Mouse (Mus musculus) lung, postnatal 10 days (tissue): ENCODE results near the gene Arl4a.

Source experiments
- DNase-seq: peaks from one replicate; pipeline ENCODE4 v3.0.0; 2021

Gene Arl4a

GRCm38 (mm10) chr12:40037876-40038463 lies at the start of gene Arl4a:
Arl4a (minus strand) TSS chr12:40038025.
- peak; percentile 94 for DNase-seq

- no peak for DNase-seq
Observed at GRCm38 (mm10) chr12:40085731-40086322, 48.0 kb upstream of the Arl4a start.

- peak; percentile 1 for DNase-seq
Observed at GRCm38 (mm10) chr12:40082453-40083238, 44.8 kb upstream of the Arl4a start.

- no peak for DNase-seq
Observed at GRCm38 (mm10) chr12:40082048-40082447, 44.2 kb upstream of the Arl4a start.

GRCm38 (mm10) chr12:40073660-40074059 lies 35.8 kb upstream of the Arl4a start:
- peak; percentile 2 for DNase-seq

GRCm38 (mm10) chr12:40047024-40047423 lies 9.2 kb upstream of the Arl4a start:
- DNase-seq, result no peak

- DNase-seq, result no peak
Observed at GRCm38 (mm10) chr12:40043816-40044585, 6.2 kb upstream of the Arl4a start.

- peak; percentile 38 for DNase-seq
Observed at GRCm38 (mm10) chr12:40040067-40040466, 2.2 kb upstream of the Arl4a start.

GRCm38 (mm10) chr12:40037226-40037813 lies 505 bp downstream of the Arl4a start:
- peak; percentile 99 for DNase-seq

GRCm38 (mm10) chr12:40036666-40037065 lies 1.2 kb downstream of the Arl4a start:
- DNase-seq, result peak; percentile 17

- DNase-seq, result no peak
Observed at GRCm38 (mm10) chr12:40035506-40035905, 2.3 kb downstream of the Arl4a start.

- DNase-seq, result no peak
Observed at GRCm38 (mm10) chr12:40029201-40029600, 8.6 kb downstream of the Arl4a start.

GRCm38 (mm10) chr12:40027846-40028245 lies 10.0 kb downstream of the Arl4a start:
- no peak for DNase-seq

- DNase-seq, result no peak
Observed at GRCm38 (mm10) chr12:40027444-40027843, 10.4 kb downstream of the Arl4a start.

- DNase-seq, result no peak
Observed at GRCm38 (mm10) chr12:40023918-40024317, 13.9 kb downstream of the Arl4a start.

- DNase-seq, result no peak
Observed at GRCm38 (mm10) chr12:40023014-40023642, 14.7 kb downstream of the Arl4a start.

GRCm38 (mm10) chr12:40022344-40022743 lies 15.5 kb downstream of the Arl4a start:
- DNase-seq, result no peak

GRCm38 (mm10) chr12:40017955-40018505 lies 19.8 kb downstream of the Arl4a start:
- peak; percentile 8 for DNase-seq

GRCm38 (mm10) chr12:40016648-40017460 lies 21.0 kb downstream of the Arl4a start:
- DNase-seq, result peak; percentile 72

- DNase-seq, result no peak
Observed at GRCm38 (mm10) chr12:40016068-40016467, 21.8 kb downstream of the Arl4a start.

- DNase-seq, result no peak
Observed at GRCm38 (mm10) chr12:40009866-40010265, 28.0 kb downstream of the Arl4a start.
